Mouse (Mus musculus): ENCODE measurements around the gene Atad5. TPM values are rescaled to one million over a fixed set of nuclear protein-coding genes. Genes with fewer than 3 reads are reported as not detected.
A peak's percentile ranks its signal among the peaks of the same experiment; 100 is the strongest.

Gene Atad5
- polyA plus RNA-seq, 2 experiments = 10.9 to 11.6 TPM

GRCm38 (mm10) chr11:80171884-80172283 lies 82.7 kb downstream of the Atad5 start:
- H3K27me3 ChIP-seq (ENCODE audit: control insufficient read depth, insufficient read depth, low read length) = no peaks in the 10 kb centered on the region
- H3K4me1 ChIP-seq (replicated peaks; ENCODE audit: control insufficient read depth in 2 of 2, insufficient read depth in 2 of 2, low read length in 1 of 2) = peaks cover 0 to 6% of the 10 kb centered on the region in 2 experiments; a peak in 1 of 4 replicates
- WGBS (ENCODE audit: insufficient replicate concordance) = 56% methylated on average over 4 of the region's 4 CpGs
- H3K9ac ChIP-seq (replicated peaks) = no peak overlapping the region
- DNase-seq (ENCODE audit: low read depth in 3 of 3, low spot score in 3 of 3) (peak in 1 of 3 experiments; percentile 25), ATAC-seq (ENCODE audit: insufficient read depth) (peak; percentile 41; the same call in 1 of the 2 replicates)
- H3K9me3 ChIP-seq (ENCODE audit: control insufficient read depth, low read length) = no peaks in the 10 kb centered on the region
- no peak overlapping the region for H3K4me3 ChIP-seq (ENCODE audit: insufficient read depth in 1 of 2, low read depth in 2 of 2, low read length in 2 of 2)
- TF ChIP-seq CTCF (IDR thresholded peaks at IDR 0.05; ENCODE audit: low read depth) (no peak), EP300 (IDR thresholded peaks at IDR 0.05; ENCODE audit: low read depth) (no peak)
- H3K27ac ChIP-seq = no peak overlapping the region
- no peak overlapping the region for H3K4me2 ChIP-seq (ENCODE audit: low read depth)
- H3K36me3 ChIP-seq (replicated peaks; ENCODE audit: control insufficient read depth, insufficient read depth, low read depth) = no peaks in the 10 kb centered on the region

- DNase-seq (ENCODE audit: low read depth in 3 of 3, low spot score in 3 of 3) = no peak
- Histone ChIP-seq H3K9ac (replicated peaks) (no peak overlapping the region), H3K27ac (no peak overlapping the region), H3K9me3 (ENCODE audit: control insufficient read depth, low read length) (no peaks in the 10 kb centered on the region), H3K4me2 (ENCODE audit: low read depth) (no peak overlapping the region), H3K27me3 (ENCODE audit: control insufficient read depth, insufficient read depth, low read length) (no peaks in the 10 kb centered on the region), H3K4me1 (replicated peaks; ENCODE audit: control insufficient read depth in 2 of 2, insufficient read depth in 2 of 2, low read length in 1 of 2) (peaks cover 0 to 6% of the 10 kb centered on the region in 2 experiments; a peak in 1 of 4 replicates), H3K36me3 (replicated peaks; ENCODE audit: control insufficient read depth, insufficient read depth, low read depth) (no peaks in the 10 kb centered on the region), H3K4me3 (ENCODE audit: insufficient read depth in 1 of 2, low read depth in 2 of 2, low read length in 2 of 2) (no peak overlapping the region)
- WGBS (ENCODE audit: insufficient replicate concordance) = 57% methylated on average over 11 of the region's 11 CpGs
- TF ChIP-seq EP300 (IDR thresholded peaks at IDR 0.05; ENCODE audit: low read depth) (no peak), CTCF (IDR thresholded peaks at IDR 0.05; ENCODE audit: low read depth) (no peak)
- no peak for ATAC-seq (ENCODE audit: insufficient read depth)
Observed at GRCm38 (mm10) chr11:80173963-80174670, 84.9 kb downstream of the Atad5 start.

- Histone ChIP-seq H3K27me3 (ENCODE audit: control insufficient read depth, insufficient read depth, low read length) (no peaks in the 10 kb centered on the region), H3K9me3 (ENCODE audit: control insufficient read depth, low read length) (no peaks in the 10 kb centered on the region), H3K9ac (replicated peaks) (no peak overlapping the region), H3K4me1 (replicated peaks; ENCODE audit: control insufficient read depth in 2 of 2, insufficient read depth in 2 of 2, low read length in 1 of 2) (0 out of 4 replicates have a peak, but pooled peaks cover 0 to 4% of the 10 kb centered on the region in 2 experiments), H3K27ac (no peak overlapping the region), H3K4me3 (ENCODE audit: insufficient read depth in 1 of 2, low read depth in 2 of 2, low read length in 2 of 2) (no peak overlapping the region), H3K4me2 (ENCODE audit: low read depth) (no peak overlapping the region), H3K36me3 (replicated peaks; ENCODE audit: control insufficient read depth, insufficient read depth, low read depth) (no peaks in the 10 kb centered on the region)
- TF ChIP-seq CTCF (IDR thresholded peaks at IDR 0.05; ENCODE audit: low read depth) = no peak
- TF ChIP-seq EP300 (IDR thresholded peaks at IDR 0.05; ENCODE audit: low read depth) = no peak
- no peak for ATAC-seq (ENCODE audit: insufficient read depth)
- WGBS (ENCODE audit: insufficient replicate concordance) = 58% methylated on average over 11 of the region's 11 CpGs
- no peak for DNase-seq (ENCODE audit: low read depth in 3 of 3, low spot score in 3 of 3)
Observed at GRCm38 (mm10) chr11:80176911-80177895, 88.0 kb downstream of the Atad5 start.

- H3K36me3 ChIP-seq (replicated peaks; ENCODE audit: control insufficient read depth, insufficient read depth, low read depth) = no peaks in the 10 kb centered on the region
- 70% methylated on average over 8 of the region's 8 CpGs for WGBS (ENCODE audit: insufficient replicate concordance)
- no peak for DNase-seq (ENCODE audit: low read depth in 3 of 3, low spot score in 3 of 3)
- H3K27ac ChIP-seq = no peak overlapping the region
- H3K27me3 ChIP-seq (ENCODE audit: control insufficient read depth, insufficient read depth, low read length) = no peaks in the 10 kb centered on the region
- no peak overlapping the region for H3K4me2 ChIP-seq (ENCODE audit: low read depth)
- H3K9me3 ChIP-seq (ENCODE audit: control insufficient read depth, low read length) = no peaks in the 10 kb centered on the region
- no peak overlapping the region for H3K4me3 ChIP-seq (ENCODE audit: insufficient read depth in 1 of 2, low read depth in 2 of 2, low read length in 2 of 2)
- TF ChIP-seq CTCF (IDR thresholded peaks at IDR 0.05; ENCODE audit: low read depth) = no peak
- no peak for TF ChIP-seq EP300 (IDR thresholded peaks at IDR 0.05; ENCODE audit: low read depth)
- 0 out of 4 replicates have a peak, but pooled peaks cover 0 to 4% of the 10 kb centered on the region in 2 experiments for H3K4me1 ChIP-seq (replicated peaks; ENCODE audit: control insufficient read depth in 2 of 2, insufficient read depth in 2 of 2, low read length in 1 of 2)
- ATAC-seq (ENCODE audit: insufficient read depth) = no peak
- no peak overlapping the region for H3K9ac ChIP-seq (replicated peaks)
Observed at GRCm38 (mm10) chr11:80178316-80178715, 89.1 kb downstream of the Atad5 start.

Data from liver, embryonic 14.5 days (tissue).